Mouse (Mus musculus) embryonic stem cell, embryonic (primary cell): ENCODE results near the gene Fat4.

ENCODE experiments used
- CTCF ChIA-PET, 4 experiments: fragments of 300-600 bp in 2 of 4; fragments of 350-600 bp in 2 of 4; sonication (Branson Sonifier 250); formaldehyde crosslinking; loops; one replicate each; lab custom pipeline; 2022; ENCODE audit warnings: inconsistent platforms in 2 of 4; lab: Charles Lee
- POLR2A ChIA-PET, 4 experiments: fragments of 300-600 bp in 2 of 4; fragments of 350-600 bp in 2 of 4; sonication (Branson Sonifier 250); formaldehyde crosslinking; loops; one replicate each; lab custom pipeline; 2022; ENCODE audit warnings: antibody characterized with exemption in 4 of 4, inconsistent platforms in 1 of 4; lab: Charles Lee

The Fat4 gene

GRCm38 (mm10) chr3:38938136-38938535 lies 51.4 kb downstream of the Fat4 start:
- ChIA-PET CTCF (no interaction called here), POLR2A (no interaction called here)

GRCm38 (mm10) chr3:38939573-38939972 lies 52.8 kb downstream of the Fat4 start:
- CTCF ChIA-PET, result no interaction called here
- POLR2A ChIA-PET, result no interaction called here

GRCm38 (mm10) chr3:38940327-38940726 lies 53.6 kb downstream of the Fat4 start:
- POLR2A ChIA-PET, result interaction anchor here in 1 of 4 experiments (0.6 kb wide), 1 partner anchor 839 kb away, joined by 3 read pairs; no protein-coding TSS in a partner anchor
- CTCF ChIA-PET, result interaction anchor here in 1 of 4 experiments (0.6 kb wide), 1 partner anchor 25 kb away, joined by 5 read pairs; no protein-coding TSS in a partner anchor

- CTCF ChIA-PET, result no interaction called here
- POLR2A ChIA-PET, result no interaction called here
Observed at GRCm38 (mm10) chr3:38945157-38945556, 58.4 kb downstream of the Fat4 start.

GRCm38 (mm10) chr3:38947706-38948105 lies 61.0 kb downstream of the Fat4 start:
- POLR2A ChIA-PET, result no interaction called here
- CTCF ChIA-PET, result no interaction called here

- CTCF ChIA-PET, result no interaction called here
- POLR2A ChIA-PET, result no interaction called here
Observed at GRCm38 (mm10) chr3:38952602-38953001, 65.9 kb downstream of the Fat4 start.

- CTCF ChIA-PET, result no interaction called here
- POLR2A ChIA-PET, result no interaction called here
Observed at GRCm38 (mm10) chr3:38954196-38954595, 67.5 kb downstream of the Fat4 start.

- ChIA-PET POLR2A (interaction anchor here in 1 of 4 experiments (0.7 kb wide), 1 partner anchor 31 kb away, joined by 3 read pairs; no protein-coding TSS in a partner anchor), CTCF (no interaction called here)
Observed at GRCm38 (mm10) chr3:38956012-38956648, 69.4 kb downstream of the Fat4 start.

GRCm38 (mm10) chr3:38957186-38957585 lies 70.4 kb downstream of the Fat4 start:
- ChIA-PET CTCF (no interaction called here), POLR2A (no interaction called here)

- CTCF ChIA-PET, result interaction anchor here in 1 of 4 experiments (0.5 kb wide), 1 partner anchor 164 kb away, joined by 6 read pairs; no protein-coding TSS in a partner anchor
- POLR2A ChIA-PET, result no interaction called here
Observed at GRCm38 (mm10) chr3:38962328-38962727, 75.6 kb downstream of the Fat4 start.

- ChIA-PET CTCF (no interaction called here), POLR2A (no interaction called here)
Observed at GRCm38 (mm10) chr3:38967480-38967879, 80.7 kb downstream of the Fat4 start.

GRCm38 (mm10) chr3:38986379-38986778 lies 99.6 kb downstream of the Fat4 start:
- ChIA-PET POLR2A (no interaction called here), CTCF (no interaction called here)

- CTCF ChIA-PET, result no interaction called here
- POLR2A ChIA-PET, result no interaction called here
Observed at GRCm38 (mm10) chr3:38989181-38989580, 102.4 kb downstream of the Fat4 start.

- ChIA-PET POLR2A (no interaction called here), CTCF (no interaction called here)
Observed at GRCm38 (mm10) chr3:39000011-39000410, 113.3 kb downstream of the Fat4 start.

- ChIA-PET CTCF (no interaction called here), POLR2A (no interaction called here)
Observed at GRCm38 (mm10) chr3:39010544-39010943, 123.8 kb downstream of the Fat4 start.

- CTCF ChIA-PET, result no interaction called here
Observed at GRCm38 (mm10) chr3:39017633-39018032, 130.9 kb downstream of the Fat4 start.

GRCm38 (mm10) chr3:39036113-39036512 lies 149.4 kb downstream of the Fat4 start:
- ChIA-PET POLR2A (no interaction called here), CTCF (no interaction called here)

More at GRCm38 (mm10) chr3:39017633-39018032, 130.9 kb downstream of the Fat4 start:
- POLR2A ChIA-PET, result no interaction called here

- CTCF ChIA-PET, result no interaction called here
- POLR2A ChIA-PET, result no interaction called here
Observed at GRCm38 (mm10) chr3:39046425-39046824, 159.7 kb downstream of the Fat4 start.

- ChIA-PET POLR2A (no interaction called here), CTCF (no interaction called here)
Observed at GRCm38 (mm10) chr3:39047621-39048303, 161.0 kb downstream of the Fat4 start.

- ChIA-PET POLR2A (no interaction called here), CTCF (no interaction called here)
Observed at GRCm38 (mm10) chr3:39048304-39048667, 161.5 kb downstream of the Fat4 start.

- POLR2A ChIA-PET, result no interaction called here
- CTCF ChIA-PET, result no interaction called here
Observed at GRCm38 (mm10) chr3:39050130-39050529, 163.4 kb downstream of the Fat4 start.
